Mouse (Mus musculus): ENCODE results near the gene Plekhn1. TPM values are rescaled to one million over a fixed set of nuclear protein-coding genes. Genes with fewer than 3 reads are reported as not detected.

Gene Plekhn1
- total and polyA plus RNA-seq, 3 experiments = 11.8 to 20.0 TPM; not detected in 1

GRCm38 (mm10) chr4:156188811-156189323 lies 45.8 kb downstream of the Plekhn1 start:
- no peak for DNase-seq (ENCODE audit: low read depth, low spot score)
- peaks cover 11 to 20% of the 10 kb centered on the region in 2 experiments for H3K4me1 ChIP-seq (ENCODE audit: control insufficient read depth in 1 of 2, insufficient read depth in 2 of 2, low read length in 2 of 2)
- no peak overlapping the region for H3K9ac ChIP-seq (ENCODE audit: control insufficient read depth, low read depth, low read length, poor library complexity, severe bottlenecking)
- H3K27ac ChIP-seq (ENCODE audit: control insufficient read depth, low read depth, low read length) = no peak overlapping the region
- peaks cover 0 to 11% of the 10 kb centered on the region in 2 experiments; a peak in 3 of 4 replicates for H3K36me3 ChIP-seq (ENCODE audit: control insufficient read depth in 1 of 2, insufficient read depth in 2 of 2, low read length in 2 of 2)
- H3K9me3 ChIP-seq (replicated peaks; ENCODE audit: insufficient read depth, low read length) = no peaks in the 10 kb centered on the region
- no peak for TF ChIP-seq TCF12 (IDR thresholded peaks at IDR 0.05; ENCODE audit: low read depth, low read length)
- no peaks in the 10 kb centered on the region for H3K79me2 ChIP-seq (ENCODE audit: control insufficient read depth, insufficient read depth, low read length, poor library complexity)
- H3K4me3 ChIP-seq (ENCODE audit: control insufficient read depth in 1 of 2, insufficient read depth in 1 of 2, low read depth in 2 of 2, low read length in 2 of 2) = no peak overlapping the region
- no peaks in the 10 kb centered on the region for H3K27me3 ChIP-seq (ENCODE audit: control insufficient read depth in 1 of 2, insufficient read depth in 2 of 2, low read length in 2 of 2)

GRCm38 (mm10) chr4:156188162-156188810 lies 46.4 kb downstream of the Plekhn1 start:
- Histone ChIP-seq H3K9ac (ENCODE audit: control insufficient read depth, low read depth, low read length, poor library complexity, severe bottlenecking) (no peak overlapping the region), H3K9me3 (replicated peaks; ENCODE audit: insufficient read depth, low read length) (no peaks in the 10 kb centered on the region), H3K4me3 (ENCODE audit: control insufficient read depth in 1 of 2, insufficient read depth in 1 of 2, low read depth in 2 of 2, low read length in 2 of 2) (no peak overlapping the region), H3K27me3 (ENCODE audit: control insufficient read depth in 1 of 2, insufficient read depth in 2 of 2, low read length in 2 of 2) (no peaks in the 10 kb centered on the region), H3K36me3 (ENCODE audit: control insufficient read depth in 1 of 2, insufficient read depth in 2 of 2, low read length in 2 of 2) (peaks cover 0 to 16% of the 10 kb centered on the region in 2 experiments; a peak in 3 of 4 replicates), H3K79me2 (ENCODE audit: control insufficient read depth, insufficient read depth, low read length, poor library complexity) (no peaks in the 10 kb centered on the region), H3K4me1 (ENCODE audit: control insufficient read depth in 1 of 2, insufficient read depth in 2 of 2, low read length in 2 of 2) (peaks cover 13 to 26% of the 10 kb centered on the region in 2 experiments), H3K27ac (ENCODE audit: control insufficient read depth, low read depth, low read length) (no peak overlapping the region)
- DNase-seq (ENCODE audit: low read depth, low spot score) = no peak
- no peak for TF ChIP-seq USF2 (IDR thresholded peaks at IDR 0.05; ENCODE audit: borderline replicate concordance in 1 of 2, insufficient read depth in 1 of 2, low read depth in 1 of 2, low read length in 2 of 2)
- no peak for TF ChIP-seq SMC3 (IDR thresholded peaks at IDR 0.05; ENCODE audit: low read depth, low read length)
- no peak for TF ChIP-seq TCF12 (IDR thresholded peaks at IDR 0.05; ENCODE audit: low read depth, low read length)
- TF ChIP-seq ZNF384 (IDR thresholded peaks at IDR 0.05; ENCODE audit: low read depth, low read length) = no peak
- no peak for TF ChIP-seq MYB (IDR thresholded peaks at IDR 0.05; ENCODE audit: low read depth, low read length)
- no peak for TF ChIP-seq NRF1 (IDR thresholded peaks at IDR 0.05; ENCODE audit: insufficient read depth, low read depth, low read length, poor library complexity, severe bottlenecking)
- TF ChIP-seq JUND (IDR thresholded peaks at IDR 0.05; ENCODE audit: low read depth, low read length) = no peak
- TF ChIP-seq NELFE (IDR thresholded peaks at IDR 0.05; ENCODE audit: low read depth, low read length) = no peak
- TF ChIP-seq KAT2A (conservative IDR thresholded peaks at IDR 0.05; ENCODE audit: low read depth, low read length) = no peak
- no peak for TF ChIP-seq ELF1 (IDR thresholded peaks at IDR 0.05; ENCODE audit: low read depth, low read length)
- TF ChIP-seq RAD21 (IDR thresholded peaks at IDR 0.05; ENCODE audit: low read depth, low read length) = no peak
- TF ChIP-seq BHLHE40 (IDR thresholded peaks at IDR 0.05; ENCODE audit: borderline replicate concordance, low read depth, low read length) = no peak
- TF ChIP-seq TBP (IDR thresholded peaks at IDR 0.05; ENCODE audit: low read depth, low read length) = no peak
- TF ChIP-seq TAL1 (IDR thresholded peaks at IDR 0.05; ENCODE audit: low read length) = no peak
- no peak for TF ChIP-seq CHD1 (IDR thresholded peaks at IDR 0.05; ENCODE audit: low read depth, low read length)
- TF ChIP-seq UBTF (IDR thresholded peaks at IDR 0.05; ENCODE audit: borderline replicate concordance, insufficient read depth, low read depth, low read length) = no peak
- TF ChIP-seq SIN3A (IDR thresholded peaks at IDR 0.05; ENCODE audit: low read length) = no peak
- no peak for TF ChIP-seq MEF2A (IDR thresholded peaks at IDR 0.05; ENCODE audit: extremely low read depth, insufficient replicate concordance, low read depth, low read length, poor library complexity, severe bottlenecking)
- no peak for TF ChIP-seq E2F4 (IDR thresholded peaks at IDR 0.05; ENCODE audit: borderline replicate concordance, low read depth, low read length)

Data from MEL (cell line).